Mouse (Mus musculus): ENCODE measurements around the gene Pdpk1. TPM values are rescaled to one million over a fixed set of nuclear protein-coding genes. Genes with fewer than 3 reads are reported as not detected.
A peak's percentile ranks its signal among the peaks of the same experiment; 100 is the strongest.

The Pdpk1 gene
- polyA plus RNA-seq, 1 experiment from 2014 or later: 28.7 TPM

DNA sequence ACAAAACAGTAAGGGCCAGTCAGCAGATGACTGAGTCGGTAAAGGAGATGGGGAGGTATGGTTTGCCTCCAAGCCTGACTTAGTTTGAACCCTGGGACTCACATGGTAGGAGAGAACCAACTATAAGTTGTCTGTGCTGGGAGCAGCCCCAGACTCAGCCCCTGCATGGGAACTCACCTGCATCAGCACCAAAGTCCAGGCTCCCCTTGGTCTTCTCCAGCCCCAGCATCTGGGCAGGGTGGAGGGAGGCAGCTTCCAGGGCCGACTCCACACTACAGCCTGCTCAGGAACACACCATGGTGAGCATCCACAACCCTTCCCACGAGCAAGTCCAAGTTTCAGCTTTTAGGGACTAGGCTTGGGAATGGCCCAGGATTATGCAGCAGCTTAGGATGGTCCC lies 5.7 kb upstream of the Pdpk1 start:
- Histone ChIP-seq H3K4me2 (ENCODE audit: low read length) (no peak overlapping the region), H3K27me3 (ENCODE audit: insufficient read depth, low read length) (no peaks in the 10 kb centered on the region), H3K4me3 (replicated peaks; ENCODE audit: low read depth, low read length) (no peak overlapping the region), H3K9ac (ENCODE audit: low read depth, low read length) (no peak overlapping the region), H3K27ac (no peak overlapping the region), H3K4me1 (replicated peaks; ENCODE audit: insufficient read depth, low read length) (no peaks in the 10 kb centered on the region), H3K36me3 (ENCODE audit: insufficient read depth, low read length) (0 out of 2 replicates have a peak, but pooled peaks cover 3% of the 10 kb centered on the region), H3K9me3 (replicated peaks; ENCODE audit: low read length) (no peaks in the 10 kb centered on the region)
- no peak for ATAC-seq (replicated peaks; ENCODE audit: low FRiP score, low read depth)
- 82% methylated on average over 3 of the region's 3 CpGs for WGBS
- no peak for DNase-seq (ENCODE audit: low spot score)
- no peak for TF ChIP-seq CTCF (IDR thresholded peaks at IDR 0.05; ENCODE audit: low read depth)

DNA sequence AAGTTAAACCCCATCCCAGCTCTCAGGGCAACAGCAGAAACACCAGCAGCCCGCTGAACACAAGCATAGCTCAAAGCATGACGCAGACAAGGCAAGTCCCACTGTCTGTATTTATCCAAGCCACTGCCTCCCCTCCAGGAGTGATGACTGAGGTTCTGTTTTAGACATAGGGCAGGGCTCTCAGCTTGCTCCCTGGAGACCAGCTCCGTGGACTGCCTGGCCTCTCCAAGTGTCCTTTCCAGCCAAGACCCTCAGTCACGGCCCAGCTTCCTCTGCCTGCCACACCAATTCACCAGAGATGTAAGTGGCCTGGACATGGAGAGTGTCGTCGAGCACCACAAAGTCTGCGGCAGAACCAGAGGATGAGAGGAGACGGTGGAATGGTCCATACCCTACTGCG lies 5.0 kb upstream of the Pdpk1 start:
- Histone ChIP-seq H3K27ac (no peak overlapping the region), H3K36me3 (ENCODE audit: insufficient read depth, low read length) (0 out of 2 replicates have a peak, but pooled peaks cover 3% of the 10 kb centered on the region), H3K9ac (ENCODE audit: low read depth, low read length) (no peak overlapping the region), H3K4me3 (replicated peaks; ENCODE audit: low read depth, low read length) (no peak overlapping the region), H3K4me1 (replicated peaks; ENCODE audit: insufficient read depth, low read length) (no peaks in the 10 kb centered on the region), H3K9me3 (replicated peaks; ENCODE audit: low read length) (no peaks in the 10 kb centered on the region), H3K27me3 (ENCODE audit: insufficient read depth, low read length) (no peaks in the 10 kb centered on the region), H3K4me2 (ENCODE audit: low read length) (no peak overlapping the region)
- TF ChIP-seq CTCF (IDR thresholded peaks at IDR 0.05; ENCODE audit: low read depth): no peak
- WGBS: 90% methylated on average over 9 of the region's 9 CpGs
- no peak for ATAC-seq (replicated peaks; ENCODE audit: low FRiP score, low read depth)
- DNase-seq (ENCODE audit: low spot score): no peak

DNA sequence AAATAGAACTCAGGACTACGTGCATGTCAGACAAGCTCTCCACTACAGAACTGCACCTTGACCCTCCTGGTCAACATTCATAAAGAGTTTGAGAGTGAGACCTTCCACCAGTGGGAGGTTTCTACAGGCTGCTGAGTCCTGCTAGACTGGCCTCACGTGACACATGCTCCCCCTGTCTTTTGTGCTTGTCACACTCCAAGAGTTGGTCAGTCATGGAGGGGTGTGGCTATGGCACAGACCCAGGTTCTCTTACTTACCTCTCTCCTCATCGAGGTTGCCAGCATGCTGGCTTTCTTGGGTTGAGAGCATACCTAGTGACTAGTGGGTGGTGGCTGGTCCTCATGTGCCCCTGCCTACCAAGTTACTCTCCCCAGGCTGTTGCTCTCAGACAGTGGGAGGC lies 3.7 kb upstream of the Pdpk1 start:
- ATAC-seq (replicated peaks; ENCODE audit: low FRiP score, low read depth) (peak; percentile 64), DNase-seq (ENCODE audit: low spot score) (peak; percentile 19)
- no peak overlapping the region for H3K4me2 ChIP-seq (ENCODE audit: low read length)
- no peaks in the 10 kb centered on the region for H3K9me3 ChIP-seq (replicated peaks; ENCODE audit: low read length)
- H3K4me3 ChIP-seq (replicated peaks; ENCODE audit: low read depth, low read length): no peak overlapping the region
- H3K9ac ChIP-seq (ENCODE audit: low read depth, low read length): no peak overlapping the region
- H3K36me3 ChIP-seq (ENCODE audit: insufficient read depth, low read length): 0 out of 2 replicates have a peak, but pooled peaks cover 3% of the 10 kb centered on the region
- H3K27ac ChIP-seq: no peak overlapping the region
- no peaks in the 10 kb centered on the region for H3K27me3 ChIP-seq (ENCODE audit: insufficient read depth, low read length)
- peak; percentile 6; the same call in 1 of the 2 replicates for TF ChIP-seq CTCF (IDR thresholded peaks at IDR 0.05; ENCODE audit: low read depth)
- no peaks in the 10 kb centered on the region for H3K4me1 ChIP-seq (replicated peaks; ENCODE audit: insufficient read depth, low read length)
- 55% methylated on average over 3 of the region's 3 CpGs for WGBS

DNA sequence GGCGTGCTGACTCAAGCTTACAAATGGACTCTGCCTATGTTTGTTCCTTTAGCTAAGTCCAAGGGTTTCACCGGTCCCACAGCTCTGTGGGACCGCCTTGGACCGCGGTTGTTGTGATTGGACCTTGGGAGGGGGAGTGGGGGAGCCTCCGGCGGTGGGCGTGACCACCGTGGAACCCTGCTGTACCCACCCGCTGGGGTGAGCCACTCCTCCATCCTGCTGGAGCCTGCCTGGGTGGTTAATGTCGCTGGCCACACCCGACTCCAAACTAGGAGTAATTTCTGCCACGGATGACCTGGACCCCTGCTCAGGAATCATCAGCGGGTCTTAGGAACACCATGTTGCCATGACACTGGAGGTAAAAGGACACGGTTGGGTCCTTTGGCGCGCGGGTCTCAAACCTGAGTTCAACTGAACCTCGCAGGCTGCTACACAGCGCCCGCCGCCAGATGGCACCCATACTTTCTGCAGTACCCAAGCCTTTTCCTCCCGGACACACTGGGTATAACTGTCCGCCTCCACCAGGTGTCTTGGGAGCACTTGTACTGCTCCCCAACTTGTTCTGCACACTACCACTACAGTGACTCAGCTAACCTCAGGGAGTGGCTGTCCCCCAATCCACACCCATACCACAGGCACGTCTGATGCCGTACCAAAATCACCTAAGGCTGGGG lies 1.3 kb upstream of the Pdpk1 start:
- peak overlapping the region; percentile 43; the same call in 1 of the 2 replicates for H3K9ac ChIP-seq (ENCODE audit: low read depth, low read length)
- WGBS: under 1% methylated on average over 25 of the region's 26 CpGs

DNA sequence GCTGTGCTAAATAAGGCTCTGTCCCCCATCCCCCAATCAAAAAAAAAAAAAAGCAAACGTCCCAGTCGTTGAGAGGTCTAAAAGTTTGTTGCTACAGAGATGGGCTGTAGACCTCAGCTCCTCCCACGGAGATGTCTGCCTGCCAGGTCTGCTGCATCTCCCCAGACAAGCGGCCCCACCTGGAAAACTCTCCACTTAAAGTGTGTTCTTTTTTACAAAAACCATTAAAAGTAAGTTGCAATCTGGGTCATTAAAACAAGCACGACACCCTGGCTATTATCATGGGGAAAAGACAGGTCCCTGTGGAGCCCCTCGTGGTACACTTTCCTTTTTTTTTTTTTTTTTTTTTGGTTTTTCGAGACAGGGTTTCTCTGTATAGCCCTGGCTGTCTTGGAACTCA lies 658 bp upstream of the Pdpk1 start:
- no peak for DNase-seq (ENCODE audit: low spot score)
- peak overlapping the region; percentile 30 for H3K4me3 ChIP-seq (replicated peaks; ENCODE audit: low read depth, low read length)
- TF ChIP-seq CTCF (IDR thresholded peaks at IDR 0.05; ENCODE audit: low read depth): no peak
- ATAC-seq (replicated peaks; ENCODE audit: low FRiP score, low read depth): no peak
- 8% methylated on average over 7 of the region's 7 CpGs for WGBS
- H3K27ac ChIP-seq: no peak overlapping the region
- H3K27me3 ChIP-seq (ENCODE audit: insufficient read depth, low read length): no peaks in the 10 kb centered on the region
- peak overlapping the region; percentile 43; the same call in 1 of the 2 replicates for H3K9ac ChIP-seq (ENCODE audit: low read depth, low read length)
- no peaks in the 10 kb centered on the region for H3K9me3 ChIP-seq (replicated peaks; ENCODE audit: low read length)
- no peaks in the 10 kb centered on the region for H3K4me1 ChIP-seq (replicated peaks; ENCODE audit: insufficient read depth, low read length)
- peak overlapping the region; percentile 68 for H3K4me2 ChIP-seq (ENCODE audit: low read length)
- H3K36me3 ChIP-seq (ENCODE audit: insufficient read depth, low read length): 0 out of 2 replicates have a peak, but pooled peaks cover 3% of the 10 kb centered on the region

More for the DNA sequence above, 1.3 kb upstream of the Pdpk1 start:
- Histone ChIP-seq H3K36me3 (ENCODE audit: insufficient read depth, low read length) (0 out of 2 replicates have a peak, but pooled peaks cover 3% of the 10 kb centered on the region), H3K4me3 (replicated peaks; ENCODE audit: low read depth, low read length) (peak overlapping the region; percentile 30), H3K9me3 (replicated peaks; ENCODE audit: low read length) (no peaks in the 10 kb centered on the region), H3K27ac (no peak overlapping the region), H3K27me3 (ENCODE audit: insufficient read depth, low read length) (no peaks in the 10 kb centered on the region), H3K4me2 (ENCODE audit: low read length) (peak overlapping the region; percentile 68), H3K4me1 (replicated peaks; ENCODE audit: insufficient read depth, low read length) (no peaks in the 10 kb centered on the region)
- peak; percentile 83 for ATAC-seq (replicated peaks; ENCODE audit: low FRiP score, low read depth)
- TF ChIP-seq CTCF (IDR thresholded peaks at IDR 0.05; ENCODE audit: low read depth): peak; percentile 88
- peak; percentile 93 for DNase-seq (ENCODE audit: low spot score)

- H3K36me3 ChIP-seq (ENCODE audit: insufficient read depth, low read length): no peaks in the 10 kb centered on the region
- ATAC-seq (replicated peaks; ENCODE audit: low FRiP score, low read depth) (no peak), DNase-seq (ENCODE audit: low spot score) (no peak)
- no peaks in the 10 kb centered on the region for H3K9me3 ChIP-seq (replicated peaks; ENCODE audit: low read length)
- H3K4me2 ChIP-seq (ENCODE audit: low read length): no peak overlapping the region
- no peak for TF ChIP-seq CTCF (IDR thresholded peaks at IDR 0.05; ENCODE audit: low read depth)
- H3K4me1 ChIP-seq (replicated peaks; ENCODE audit: insufficient read depth, low read length): no peaks in the 10 kb centered on the region
- H3K4me3 ChIP-seq (replicated peaks; ENCODE audit: low read depth, low read length): no peak overlapping the region
- 86% methylated on average over 7 of the region's 7 CpGs for WGBS
- H3K9ac ChIP-seq (ENCODE audit: low read depth, low read length): no peak overlapping the region
- no peaks in the 10 kb centered on the region for H3K27me3 ChIP-seq (ENCODE audit: insufficient read depth, low read length)
- no peak overlapping the region for H3K27ac ChIP-seq
Observed at GRCm38 (mm10) chr17:24149421-24149820, 1.3 kb downstream of the Pdpk1 start.
